Mouse (Mus musculus) activated CD4-positive, CD25-positive, alpha-beta regulatory T cell, adult 4 months (primary cell): ENCODE measurements around the gene Agpat2. TPM values are rescaled to one million over a fixed set of nuclear protein-coding genes. Genes with fewer than 3 reads are reported as not detected.
A peak's percentile ranks its signal among the peaks of the same experiment; 100 is the strongest.

ENCODE experiments used
- ATAC-seq: one replicate; pipeline ENCODE4 v1.8.0; 2017
- polyA plus RNA-seq, 2 experiments: library from polyadenylated mRNA; unstranded; fragments of 100-300 nt; shearing (Covaris generic); gene quantifications; one replicate each; pipeline ENCODE4 v1.2.1; 2017

Agpat2 gene
- polyA plus RNA-seq, 2 experiments from 2014 or later, result 8.2 to 11.0 TPM

- no peak for ATAC-seq
Measured at GRCm38 (mm10) chr2:26573807-26574206, 30.4 kb downstream of the Agpat2 start.

DNA sequence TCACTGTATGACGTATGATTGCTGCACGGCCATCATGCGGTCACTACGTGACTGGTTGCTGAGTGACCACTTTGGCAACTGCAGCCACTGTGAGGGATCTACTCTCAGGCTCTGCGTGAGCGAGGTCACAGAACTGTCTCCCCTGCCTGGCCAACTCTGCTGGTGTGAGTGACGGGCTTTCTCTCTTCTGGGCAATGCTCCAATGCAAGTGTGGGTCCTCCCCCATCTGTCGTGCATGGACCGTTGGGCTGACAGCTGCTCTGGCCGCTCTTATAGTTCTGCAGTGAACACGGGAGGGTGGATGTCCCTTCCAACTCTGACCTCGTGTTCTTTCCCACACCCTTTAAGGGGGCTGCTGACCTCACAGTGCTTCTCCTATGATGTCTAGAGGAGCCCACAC lies 30.8 kb downstream of the Agpat2 start:
- no peak for ATAC-seq

GRCm38 (mm10) chr2:26571826-26572225 lies 32.4 kb downstream of the Agpat2 start:
- no peak for ATAC-seq

GRCm38 (mm10) chr2:26571400-26571799 lies 32.8 kb downstream of the Agpat2 start:
- no peak for ATAC-seq

- no peak for ATAC-seq
Measured at GRCm38 (mm10) chr2:26570034-26570433, 34.2 kb downstream of the Agpat2 start.

DNA sequence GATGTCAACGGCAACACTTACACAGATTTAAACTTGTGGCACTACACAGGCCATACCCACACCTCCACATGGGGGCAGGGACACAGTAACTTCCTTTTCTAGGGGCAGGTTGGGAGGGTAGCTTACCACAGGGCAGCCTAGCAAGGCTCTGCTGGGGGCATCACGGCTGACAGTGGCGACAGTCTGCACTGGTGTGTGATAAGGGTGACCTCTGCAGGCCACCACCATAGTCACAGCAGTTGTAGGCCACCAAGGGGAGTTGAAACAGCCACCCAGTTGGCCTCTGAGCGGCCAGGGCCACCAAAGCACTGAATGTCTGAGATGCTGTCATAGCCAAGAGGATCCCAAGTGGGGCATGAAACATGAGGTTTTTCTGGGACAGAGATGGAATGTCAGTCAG lies 38.0 kb downstream of the Agpat2 start:
- ATAC-seq, result peak; percentile 75

GRCm38 (mm10) chr2:26561351-26562016 lies 42.7 kb downstream of the Agpat2 start:
- no peak for ATAC-seq

GRCm38 (mm10) chr2:26560506-26560905 lies 43.7 kb downstream of the Agpat2 start:
- no peak for ATAC-seq

- ATAC-seq, result no peak
Measured at GRCm38 (mm10) chr2:26556535-26556993, 47.7 kb downstream of the Agpat2 start.

DNA sequence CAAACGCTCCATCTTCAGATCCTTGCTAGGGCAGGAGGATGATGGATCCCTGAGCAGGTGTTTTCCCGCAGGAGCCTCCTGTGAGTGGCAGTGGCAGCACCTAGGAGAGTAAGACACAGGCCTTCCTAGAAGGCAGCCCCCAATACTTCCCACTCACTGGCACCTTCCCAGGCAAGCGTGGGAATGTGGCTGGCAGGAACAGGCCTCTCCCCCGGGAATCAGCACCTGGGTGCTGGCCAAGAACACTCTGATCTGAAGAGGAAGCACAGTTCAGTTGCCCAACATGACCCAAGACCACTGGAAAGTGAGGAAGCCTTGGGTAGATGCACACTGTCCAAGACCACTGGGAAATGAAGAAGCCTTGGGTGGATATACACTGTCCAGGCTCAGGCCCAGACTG lies 49.1 kb downstream of the Agpat2 start:
- no peak for ATAC-seq

- ATAC-seq, result no peak
Measured at GRCm38 (mm10) chr2:26553904-26554303, 50.3 kb downstream of the Agpat2 start.

GRCm38 (mm10) chr2:26552066-26552465 lies 52.2 kb downstream of the Agpat2 start:
- ATAC-seq, result no peak

DNA sequence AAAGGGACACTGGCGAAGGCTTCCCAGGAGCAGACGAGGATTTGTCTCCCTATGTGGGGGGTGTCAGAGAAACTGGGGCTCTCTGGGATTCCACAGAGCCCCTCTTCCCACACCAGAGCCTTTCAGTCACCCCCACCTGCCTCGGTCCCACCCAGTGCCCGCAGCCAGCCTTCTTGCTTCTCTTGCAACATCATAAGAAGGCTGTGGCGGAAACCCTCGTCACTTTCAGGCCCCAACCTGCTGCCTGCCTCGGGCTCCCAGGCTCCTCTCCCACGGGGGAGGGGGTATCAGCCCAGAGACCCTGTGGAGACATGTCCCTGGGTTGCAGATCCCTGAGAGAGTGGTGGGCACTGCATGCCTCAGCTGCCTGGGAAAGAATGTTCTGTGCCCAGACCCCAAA lies 52.8 kb downstream of the Agpat2 start:
- ATAC-seq, result no peak

- no peak for ATAC-seq
Measured at GRCm38 (mm10) chr2:26550777-26551176, 53.4 kb downstream of the Agpat2 start.

DNA sequence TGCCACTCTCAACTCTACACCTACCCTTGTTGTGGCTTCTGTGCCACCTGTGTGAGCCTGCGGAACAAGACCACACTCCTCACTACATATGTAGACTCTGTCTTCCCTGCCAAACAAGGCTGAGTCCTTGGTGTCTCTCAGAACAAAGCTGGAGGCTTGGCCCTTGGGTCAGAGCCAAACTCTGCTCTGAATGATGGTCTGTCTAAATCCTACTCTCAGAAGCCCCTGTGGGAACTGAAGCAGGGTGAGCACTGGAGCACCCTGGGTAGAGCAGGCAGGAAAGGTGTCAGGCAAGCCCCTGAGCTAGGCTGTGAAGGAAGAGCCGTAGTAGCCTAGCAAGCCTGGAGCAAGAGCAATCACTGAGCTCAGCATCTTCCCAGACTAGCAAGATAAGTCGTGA lies 54.0 kb downstream of the Agpat2 start:
- ATAC-seq, result no peak

GRCm38 (mm10) chr2:26549801-26550200 lies 54.4 kb downstream of the Agpat2 start:
- no peak for ATAC-seq

DNA sequence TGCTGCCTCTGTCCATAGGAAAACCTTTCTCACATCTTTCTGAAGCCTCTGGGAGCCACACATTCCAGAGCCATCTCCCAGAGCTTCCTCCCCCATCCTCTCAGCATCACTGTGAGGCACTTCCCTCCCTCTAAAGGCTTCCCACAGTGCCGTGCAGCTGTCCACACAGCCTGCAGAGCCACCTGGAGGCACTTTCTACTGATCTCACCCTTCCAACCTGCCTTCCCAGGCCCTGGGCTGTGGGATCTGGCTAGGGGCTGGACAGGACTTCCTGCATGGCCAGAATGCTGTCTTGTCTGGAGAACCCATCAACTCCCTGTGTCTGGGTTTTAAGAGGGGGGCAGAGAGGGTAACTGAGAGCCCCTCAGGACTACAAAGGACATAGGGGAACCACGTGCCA lies 56.7 kb downstream of the Agpat2 start:
- ATAC-seq, result no peak

- ATAC-seq, result no peak
Measured at GRCm38 (mm10) chr2:26544265-26544664, 60.0 kb downstream of the Agpat2 start.

GRCm38 (mm10) chr2:26543768-26544167 lies 60.4 kb downstream of the Agpat2 start:
- no peak for ATAC-seq

- no peak for ATAC-seq
Measured at GRCm38 (mm10) chr2:26543155-26543554, 61.1 kb downstream of the Agpat2 start.

Other genes starting within 250 kb of the Agpat2 start
- gene Card9, start 243.5 kb downstream of the Agpat2 start, polyA plus RNA-seq, result 1 to 10 TPM; 1.5 to 2.3 TPM
- gene Snapc4, start 223.8 kb downstream of the Agpat2 start, polyA plus RNA-seq, result 10 to 100 TPM; 20.1 to 24.4 TPM
- 10 to 100 TPM; 44.8 to 54.9 TPM for gene Entr1, start 215.1 kb downstream of the Agpat2 start, polyA plus RNA-seq
- gene Pmpca, start 215.1 kb downstream of the Agpat2 start, polyA plus RNA-seq, result 10 to 100 TPM; 77.1 to 77.7 TPM
- 10 to 100 TPM in 1 of 2 experiments, 1 to 10 TPM in 1; 9.5 to 13.5 TPM for gene Inpp5e, start 195.2 kb downstream of the Agpat2 start, polyA plus RNA-seq
- gene Sec16a, start 159.2 kb downstream of the Agpat2 start, polyA plus RNA-seq, result 10 to 100 TPM; 22.4 to 23.9 TPM
- gene Notch1, start 87.8 kb downstream of the Agpat2 start, polyA plus RNA-seq, result 10 to 100 TPM; 22.2 to 28.7 TPM
- 1 to 10 TPM in 1 of 2 experiments, under 1 TPM in 1; 0.95 to 1.3 TPM for gene Egfl7, start 24.4 kb downstream of the Agpat2 start, polyA plus RNA-seq
- gene Gm20532, start 17.8 kb downstream of the Agpat2 start, polyA plus RNA-seq, result not detected
- gene Fam69b, start 24.0 kb upstream of the Agpat2 start, polyA plus RNA-seq, result 1 to 10 TPM in 1 of 2 experiments, under 1 TPM in 1; 0.90 to 2.1 TPM
- under 1 TPM; 0.89 to 0.96 TPM for gene Lcn4, start 66.9 kb upstream of the Agpat2 start, polyA plus RNA-seq